Mouse (Mus musculus) myocyte (in vitro differentiated cells): ENCODE results near the gene Mast4.

Experiments
- E2F4 ChIP-seq: IDR thresholded peaks from one replicate; pipeline ENCODE4 v1.6.1; 2011; ENCODE audit warnings: mild to moderate bottlenecking, control low read depth, moderate library complexity; ENCODE audit not compliant: insufficient read depth
- MYOD1 ChIP-seq, 3 experiments: IDR thresholded peaks; one replicate each; pipeline ENCODE4 v1.6.1; 2011; ENCODE audit warnings: control low read depth in 2 of 3, low read depth in 2 of 3, mild to moderate bottlenecking in 2 of 3, moderate library complexity in 1 of 3; ENCODE audit not compliant: insufficient read length in 2 of 3, control insufficient read depth in 1 of 3
- POLR2A ChIP-seq: IDR thresholded peaks from one replicate; pipeline ENCODE4 v1.6.1; 2011; ENCODE audit warnings: low read depth, mild to moderate bottlenecking, control low read depth, moderate library complexity; ENCODE audit not compliant: insufficient read length
- TCF3 ChIP-seq: IDR thresholded peaks from one replicate; pipeline ENCODE4 v1.6.1; 2011; ENCODE audit warnings: low read depth, control low read depth; ENCODE audit not compliant: insufficient read length

DNA sequence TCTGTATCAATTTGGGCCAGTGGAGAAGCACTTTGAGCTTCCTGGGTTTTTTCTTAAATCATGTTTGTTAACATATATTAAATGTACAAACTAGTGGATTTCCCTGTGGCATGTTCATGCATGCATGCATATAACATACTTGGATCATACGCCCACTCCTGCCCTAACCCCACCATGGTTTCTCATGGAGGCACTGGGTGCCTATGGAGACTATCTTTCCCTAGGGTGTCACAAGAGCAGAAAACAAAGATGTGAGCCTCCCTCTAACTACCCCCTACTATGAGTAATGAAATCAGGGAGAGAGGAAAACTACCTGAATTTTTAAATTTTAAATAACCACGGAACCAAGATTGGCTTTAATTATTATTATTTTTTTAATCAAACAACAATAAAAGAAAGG, 32.2 kb downstream of the Mast4 start:
- TF ChIP-seq E2F4 = no peak
- TF ChIP-seq POLR2A = no peak
- TF ChIP-seq TCF3 = no peak
- TF ChIP-seq MYOD1 (IDR thresholded peaks at IDR 0.05; ENCODE audit: control insufficient read depth in 1 of 3, insufficient read length in 2 of 3, low read depth in 2 of 3) = no peak
